Mouse (Mus musculus): ENCODE measurements around the gene Aatf.

- no peak for TF ChIP-seq CTCF (IDR thresholded peaks at IDR 0.05; ENCODE audit: extremely low read depth, insufficient read depth, low read length)
- no peak for TF ChIP-seq POLR2A (IDR thresholded peaks at IDR 0.05; ENCODE audit: extremely low read depth, insufficient read depth, low read length)
Measured at GRCm38 (mm10) chr11:84382450-84382849, 130.9 kb downstream of the Aatf start.
